Mouse (Mus musculus): ENCODE results near the gene Hpse2. TPM values are rescaled to one million over a fixed set of nuclear protein-coding genes. Genes with fewer than 3 reads are reported as not detected.

Hpse2 gene
- polyA plus RNA-seq, 1 experiment = not detected

GRCm38 (mm10) chr19:42753141-42753917, 634.8 kb downstream of the Hpse2 start:
- H3K27me3 ChIP-seq (ENCODE audit: control insufficient read depth, insufficient read depth, insufficient read length) = no peaks in the 10 kb centered on the region
- peak overlapping the region; percentile 21 for H3K4me3 ChIP-seq
- H3K36me3 ChIP-seq (ENCODE audit: control insufficient read depth, insufficient read depth) = no peaks in the 10 kb centered on the region
- H3K4me2 ChIP-seq (ENCODE audit: low read depth) = peak overlapping the region; percentile 89
- no peak overlapping the region for H3ac ChIP-seq (ENCODE audit: control insufficient read depth, insufficient read length)
- TF ChIP-seq MYOG (IDR thresholded peaks at IDR 0.05; ENCODE audit: control insufficient read depth in 1 of 3, insufficient read depth in 1 of 3, insufficient read length in 2 of 3, low read depth in 2 of 3) = no peak
- TF ChIP-seq MYOD1 (IDR thresholded peaks at IDR 0.05; ENCODE audit: control insufficient read depth in 1 of 3, insufficient read length in 2 of 3, low read depth in 2 of 3) = no peak
- no peak for TF ChIP-seq E2F4 (IDR thresholded peaks at IDR 0.05; ENCODE audit: insufficient read depth)
- no peak for TF ChIP-seq TCF3 (IDR thresholded peaks at IDR 0.05; ENCODE audit: insufficient read length, low read depth)
- H3K79me2 ChIP-seq (ENCODE audit: control insufficient read depth, insufficient read depth) = no peaks in the 10 kb centered on the region

GRCm38 (mm10) chr19:42752363-42752931, 635.7 kb downstream of the Hpse2 start, which contains the start of gene Pyroxd2:
TSS of gene Pyroxd2 (minus strand) at chr19:42752775.
- no peaks in the 10 kb centered on the region for H3K79me2 ChIP-seq (ENCODE audit: control insufficient read depth, insufficient read depth)
- peak within 1 kb of the TSS; percentile 89 for H3K4me2 ChIP-seq (ENCODE audit: low read depth)
- H3ac ChIP-seq (ENCODE audit: control insufficient read depth, insufficient read length) = no peak within 1 kb of the TSS
- TF ChIP-seq POLR2A (IDR thresholded peaks at IDR 0.05; ENCODE audit: insufficient read length, low read depth) (peak; percentile 30), TCF3 (IDR thresholded peaks at IDR 0.05; ENCODE audit: insufficient read length, low read depth) (no peak)
- H3K36me3 ChIP-seq (ENCODE audit: control insufficient read depth, insufficient read depth) = no peaks in the 10 kb centered on the region
- no peaks in the 10 kb centered on the region for H3K27me3 ChIP-seq (ENCODE audit: control insufficient read depth, insufficient read depth, insufficient read length)
- peak within 1 kb of the TSS; percentile 21 for H3K4me3 ChIP-seq

GRCm38 (mm10) chr19:42750196-42750595, 638.0 kb downstream of the Hpse2 start:
- H3K79me2 ChIP-seq (ENCODE audit: control insufficient read depth, insufficient read depth) = no peaks in the 10 kb centered on the region
- H3K36me3 ChIP-seq (ENCODE audit: control insufficient read depth, insufficient read depth) = no peaks in the 10 kb centered on the region
- H3K4me3 ChIP-seq = no peak overlapping the region
- no peaks in the 10 kb centered on the region for H3K27me3 ChIP-seq (ENCODE audit: control insufficient read depth, insufficient read depth, insufficient read length)
- TF ChIP-seq POLR2AphosphoS2 (IDR thresholded peaks at IDR 0.05; ENCODE audit: insufficient read length, low read depth) = no peak
- TF ChIP-seq MAX (IDR thresholded peaks at IDR 0.05; ENCODE audit: low read depth) = no peak
- no peak for TF ChIP-seq MYOD1 (IDR thresholded peaks at IDR 0.05; ENCODE audit: control insufficient read depth in 1 of 3, insufficient read length in 2 of 3, low read depth in 2 of 3)
- no peak for TF ChIP-seq E2F4 (IDR thresholded peaks at IDR 0.05; ENCODE audit: insufficient read depth)
- TF ChIP-seq MYOG (IDR thresholded peaks at IDR 0.05; ENCODE audit: control insufficient read depth in 1 of 3, insufficient read depth in 1 of 3, insufficient read length in 2 of 3, low read depth in 2 of 3) = no peak
- TF ChIP-seq TCF3 (IDR thresholded peaks at IDR 0.05; ENCODE audit: insufficient read length, low read depth) = no peak
- TF ChIP-seq TCF12 (IDR thresholded peaks at IDR 0.05; ENCODE audit: insufficient read depth, poor library complexity, severe bottlenecking) = no peak
- no peak for TF ChIP-seq USF1 (IDR thresholded peaks at IDR 0.05; ENCODE audit: low read depth)
- no peak for TF ChIP-seq REST (IDR thresholded peaks at IDR 0.05; ENCODE audit: insufficient read depth, insufficient read length)
- TF ChIP-seq CEBPB (IDR thresholded peaks at IDR 0.05; ENCODE audit: insufficient read depth, poor library complexity, severe bottlenecking) = no peak
- TF ChIP-seq POLR2A (IDR thresholded peaks at IDR 0.05; ENCODE audit: insufficient read length, low read depth) = no peak
- TF ChIP-seq SRF (IDR thresholded peaks at IDR 0.05; ENCODE audit: control insufficient read depth, insufficient read length, low read depth) = no peak
- peak overlapping the region; percentile 43 for H3K4me2 ChIP-seq (ENCODE audit: low read depth)
- no peak overlapping the region for H3ac ChIP-seq (ENCODE audit: control insufficient read depth, insufficient read length)

GRCm38 (mm10) chr19:42746702-42747101, 641.5 kb downstream of the Hpse2 start:
- Histone ChIP-seq H3K36me3 (ENCODE audit: control insufficient read depth, insufficient read depth) (no peaks in the 10 kb centered on the region), H3ac (ENCODE audit: control insufficient read depth, insufficient read length) (no peak overlapping the region), H3K4me2 (ENCODE audit: low read depth) (no peak overlapping the region), H3K4me3 (no peak overlapping the region), H3K79me2 (ENCODE audit: control insufficient read depth, insufficient read depth) (no peaks in the 10 kb centered on the region), H3K27me3 (ENCODE audit: control insufficient read depth, insufficient read depth, insufficient read length) (no peaks in the 10 kb centered on the region)
- TF ChIP-seq MYOG (IDR thresholded peaks at IDR 0.05; ENCODE audit: control insufficient read depth in 1 of 3, insufficient read depth in 1 of 3, insufficient read length in 2 of 3, low read depth in 2 of 3) (no peak), MAX (IDR thresholded peaks at IDR 0.05; ENCODE audit: low read depth) (no peak), POLR2A (IDR thresholded peaks at IDR 0.05; ENCODE audit: insufficient read length, low read depth) (no peak), TCF3 (IDR thresholded peaks at IDR 0.05; ENCODE audit: insufficient read length, low read depth) (no peak)

GRCm38 (mm10) chr19:42745869-42746224, 642.3 kb downstream of the Hpse2 start:
- H3K27me3 ChIP-seq (ENCODE audit: control insufficient read depth, insufficient read depth, insufficient read length) = no peaks in the 10 kb centered on the region
- no peak overlapping the region for H3K4me3 ChIP-seq
- H3K4me2 ChIP-seq (ENCODE audit: low read depth) = no peak overlapping the region
- H3K36me3 ChIP-seq (ENCODE audit: control insufficient read depth, insufficient read depth) = no peaks in the 10 kb centered on the region
- no peaks in the 10 kb centered on the region for H3K79me2 ChIP-seq (ENCODE audit: control insufficient read depth, insufficient read depth)
- no peak overlapping the region for H3ac ChIP-seq (ENCODE audit: control insufficient read depth, insufficient read length)
- TF ChIP-seq TCF3 (IDR thresholded peaks at IDR 0.05; ENCODE audit: insufficient read length, low read depth) = no peak
- TF ChIP-seq SRF (IDR thresholded peaks at IDR 0.05; ENCODE audit: control insufficient read depth, insufficient read length, low read depth) = no peak
- TF ChIP-seq USF1 (IDR thresholded peaks at IDR 0.05; ENCODE audit: low read depth) = no peak
- no peak for TF ChIP-seq REST (IDR thresholded peaks at IDR 0.05; ENCODE audit: insufficient read depth, insufficient read length)
- TF ChIP-seq TCF12 (IDR thresholded peaks at IDR 0.05; ENCODE audit: insufficient read depth, poor library complexity, severe bottlenecking) = no peak
- no peak for TF ChIP-seq E2F4 (IDR thresholded peaks at IDR 0.05; ENCODE audit: insufficient read depth)
